Mouse (Mus musculus) bone marrow, adult 2 months (tissue): ENCODE results near the gene Pdcl3.

Experiments used
- CTCF ChIP-seq: fragments of 200-500 bp; IDR thresholded peaks from 2 replicates; pipeline ENCODE4 v1.5.1; 2011; ENCODE audit warnings: low read length, control low read depth; ENCODE audit not compliant: control insufficient read depth, insufficient read depth
- POLR2A ChIP-seq: fragments of 200-500 bp; IDR thresholded peaks from 2 replicates; pipeline ENCODE4 v1.6.1; 2011; ENCODE audit warnings: low read depth, mild to moderate bottlenecking, control low read depth, low read length, borderline replicate concordance; ENCODE audit not compliant: control insufficient read depth

- TF ChIP-seq CTCF, result no peak
- no peak for TF ChIP-seq POLR2A
Observed at GRCm38 (mm10) chr1:39042188-39042587, 56.8 kb downstream of the Pdcl3 start.
